Mouse (Mus musculus): ENCODE results near the gene Med13l. TPM values are rescaled to one million over a fixed set of nuclear protein-coding genes. Genes with fewer than 3 reads are reported as not detected.

Med13l gene
- polyA plus RNA-seq, 1 experiment, result 2.3 TPM

DNA sequence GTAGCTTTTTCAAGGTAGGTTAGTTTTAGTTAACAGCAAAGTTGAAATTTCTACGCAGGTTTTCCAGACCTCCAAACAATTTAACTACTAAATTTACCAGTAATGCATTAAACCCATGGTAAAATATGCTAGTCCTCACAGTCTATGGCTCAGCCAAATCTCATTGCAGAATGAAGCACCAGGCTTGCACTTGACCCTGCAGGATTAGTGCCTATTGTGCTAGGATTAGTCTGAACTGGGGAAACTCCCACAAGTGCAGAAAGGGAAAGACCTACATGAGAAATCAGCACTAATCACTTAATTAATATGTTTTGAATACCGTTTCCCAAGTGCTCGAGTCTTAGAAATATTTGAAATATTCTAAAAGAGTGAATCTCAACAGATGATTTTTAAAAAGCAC lies 40.0 kb upstream of the Med13l start:
- no peak overlapping the region for H3K4me3 ChIP-seq (replicated peaks)
- H3K36me3 ChIP-seq (ENCODE audit: control insufficient read depth), result no peaks in the 10 kb centered on the region
- peaks cover 8% of the 10 kb centered on the region for H3K4me1 ChIP-seq (ENCODE audit: control insufficient read depth)
- no peaks in the 10 kb centered on the region for H3K9me3 ChIP-seq (ENCODE audit: control insufficient read depth, low read length)
- peaks cover 96% of the 10 kb centered on the region for H3K27me3 ChIP-seq (ENCODE audit: control insufficient read depth)
- TF ChIP-seq GATA1 (IDR thresholded peaks at IDR 0.05; ENCODE audit: low read length) (no peak), TAL1 (IDR thresholded peaks at IDR 0.05; ENCODE audit: low read length) (no peak)

- peaks cover 93% of the 10 kb centered on the region for H3K27me3 ChIP-seq (ENCODE audit: control insufficient read depth)
- no peaks in the 10 kb centered on the region for H3K36me3 ChIP-seq (ENCODE audit: control insufficient read depth)
These were observed 36.1 kb upstream of the Med13l start for GRCm38 (mm10) chr5:118524400-118524799.

DNA sequence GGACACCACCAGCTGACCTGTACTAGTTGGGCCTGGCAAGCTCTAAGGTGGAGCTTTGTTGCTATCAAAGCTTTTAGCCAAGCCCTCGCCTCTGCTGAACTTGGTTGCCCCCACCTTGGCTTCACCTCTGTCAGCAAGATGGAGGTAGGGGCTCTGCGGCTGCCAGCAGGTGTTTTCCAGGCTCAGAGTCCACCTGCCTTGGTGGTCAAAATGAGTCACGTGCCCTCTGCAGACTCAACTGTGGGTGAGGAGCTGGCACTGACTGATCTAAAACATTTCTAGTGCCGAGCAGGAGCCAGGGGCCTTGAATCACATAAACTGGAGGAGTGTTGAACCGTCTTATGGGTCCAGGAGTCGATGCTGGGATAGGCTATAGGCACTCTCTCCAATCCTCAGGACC lies 34.8 kb upstream of the Med13l start:
- no peak overlapping the region for H3K4me3 ChIP-seq (replicated peaks)
- TF ChIP-seq GATA1 (IDR thresholded peaks at IDR 0.05; ENCODE audit: low read length) (no peak), TAL1 (IDR thresholded peaks at IDR 0.05; ENCODE audit: low read length) (no peak)
- H3K9me3 ChIP-seq (ENCODE audit: control insufficient read depth, low read length), result no peaks in the 10 kb centered on the region
- H3K27me3 ChIP-seq (ENCODE audit: control insufficient read depth), result peaks cover 96% of the 10 kb centered on the region
- no peaks in the 10 kb centered on the region for H3K36me3 ChIP-seq (ENCODE audit: control insufficient read depth)
- no peaks in the 10 kb centered on the region; the same call in 1 of the 2 replicates for H3K4me1 ChIP-seq (ENCODE audit: control insufficient read depth)

More at GRCm38 (mm10) chr5:118524400-118524799, 36.1 kb upstream of the Med13l start:
- no peak for TF ChIP-seq GATA1 (IDR thresholded peaks at IDR 0.05; ENCODE audit: low read length)
- TF ChIP-seq TAL1 (IDR thresholded peaks at IDR 0.05; ENCODE audit: low read length), result no peak
- no peaks in the 10 kb centered on the region for H3K9me3 ChIP-seq (ENCODE audit: control insufficient read depth, low read length)
- H3K4me3 ChIP-seq (replicated peaks), result no peak overlapping the region
- H3K4me1 ChIP-seq (ENCODE audit: control insufficient read depth), result peaks cover 2% of the 10 kb centered on the region

GRCm38 (mm10) chr5:118526504-118526903 lies 34.0 kb upstream of the Med13l start:
- H3K4me3 ChIP-seq (replicated peaks), result no peak overlapping the region
- peaks cover 96% of the 10 kb centered on the region for H3K27me3 ChIP-seq (ENCODE audit: control insufficient read depth)
- TF ChIP-seq TAL1 (IDR thresholded peaks at IDR 0.05; ENCODE audit: low read length) (no peak), GATA1 (IDR thresholded peaks at IDR 0.05; ENCODE audit: low read length) (no peak)
- peaks cover 1% of the 10 kb centered on the region; the same call in 1 of the 2 replicates for H3K4me1 ChIP-seq (ENCODE audit: control insufficient read depth)
- no peaks in the 10 kb centered on the region for H3K36me3 ChIP-seq (ENCODE audit: control insufficient read depth)
- H3K9me3 ChIP-seq (ENCODE audit: control insufficient read depth, low read length), result no peaks in the 10 kb centered on the region

GRCm38 (mm10) chr5:118529241-118529640 lies 31.2 kb upstream of the Med13l start:
- Histone ChIP-seq H3K4me1 (ENCODE audit: control insufficient read depth) (peaks cover 1% of the 10 kb centered on the region; the same call in 1 of the 2 replicates), H3K36me3 (ENCODE audit: control insufficient read depth) (no peaks in the 10 kb centered on the region), H3K9me3 (ENCODE audit: control insufficient read depth, low read length) (no peaks in the 10 kb centered on the region), H3K27me3 (ENCODE audit: control insufficient read depth) (peaks cover 96% of the 10 kb centered on the region), H3K4me3 (replicated peaks) (no peak overlapping the region)
- TF ChIP-seq TAL1 (IDR thresholded peaks at IDR 0.05; ENCODE audit: low read length) (no peak), GATA1 (IDR thresholded peaks at IDR 0.05; ENCODE audit: low read length) (no peak)

- no peaks in the 10 kb centered on the region for H3K9me3 ChIP-seq (ENCODE audit: control insufficient read depth, low read length)
- H3K4me3 ChIP-seq (replicated peaks), result no peak overlapping the region
- H3K36me3 ChIP-seq (ENCODE audit: control insufficient read depth), result no peaks in the 10 kb centered on the region
- peaks cover 95% of the 10 kb centered on the region for H3K27me3 ChIP-seq (ENCODE audit: control insufficient read depth)
- H3K4me1 ChIP-seq (ENCODE audit: control insufficient read depth), result peaks cover 1% of the 10 kb centered on the region; the same call in 1 of the 2 replicates
- TF ChIP-seq TAL1 (IDR thresholded peaks at IDR 0.05; ENCODE audit: low read length) (no peak), GATA1 (IDR thresholded peaks at IDR 0.05; ENCODE audit: low read length) (no peak)
These were observed 28.4 kb upstream of the Med13l start for GRCm38 (mm10) chr5:118532125-118532524.

DNA sequence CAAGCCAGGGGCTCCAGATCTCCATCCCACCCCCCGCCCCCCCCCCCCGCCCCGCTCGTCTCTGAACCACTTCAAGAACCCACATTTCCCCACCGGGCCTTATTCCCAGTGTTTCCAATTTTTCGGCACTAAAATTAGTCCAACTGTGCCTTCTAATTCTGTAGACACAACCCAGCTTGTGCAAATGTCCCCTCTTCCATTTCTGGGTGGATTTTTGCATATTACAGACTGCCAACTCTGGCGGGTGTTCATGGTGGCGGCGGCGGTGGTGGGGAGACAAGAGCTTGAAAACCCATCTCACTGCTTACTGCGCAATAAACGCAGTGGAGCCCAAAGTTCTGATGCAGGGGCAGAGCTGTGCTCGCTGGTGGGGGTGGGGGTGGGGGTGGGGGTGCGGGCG lies 27.8 kb upstream of the Med13l start:
- Histone ChIP-seq H3K4me1 (ENCODE audit: control insufficient read depth) (peaks cover 3% of the 10 kb centered on the region; the same call in 1 of the 2 replicates), H3K4me3 (replicated peaks) (no peak overlapping the region), H3K36me3 (ENCODE audit: control insufficient read depth) (no peaks in the 10 kb centered on the region), H3K27me3 (ENCODE audit: control insufficient read depth) (peaks cover 96% of the 10 kb centered on the region), H3K9me3 (ENCODE audit: control insufficient read depth, low read length) (no peaks in the 10 kb centered on the region)
- TF ChIP-seq TAL1 (IDR thresholded peaks at IDR 0.05; ENCODE audit: low read length) (no peak), GATA1 (IDR thresholded peaks at IDR 0.05; ENCODE audit: low read length) (no peak)

DNA sequence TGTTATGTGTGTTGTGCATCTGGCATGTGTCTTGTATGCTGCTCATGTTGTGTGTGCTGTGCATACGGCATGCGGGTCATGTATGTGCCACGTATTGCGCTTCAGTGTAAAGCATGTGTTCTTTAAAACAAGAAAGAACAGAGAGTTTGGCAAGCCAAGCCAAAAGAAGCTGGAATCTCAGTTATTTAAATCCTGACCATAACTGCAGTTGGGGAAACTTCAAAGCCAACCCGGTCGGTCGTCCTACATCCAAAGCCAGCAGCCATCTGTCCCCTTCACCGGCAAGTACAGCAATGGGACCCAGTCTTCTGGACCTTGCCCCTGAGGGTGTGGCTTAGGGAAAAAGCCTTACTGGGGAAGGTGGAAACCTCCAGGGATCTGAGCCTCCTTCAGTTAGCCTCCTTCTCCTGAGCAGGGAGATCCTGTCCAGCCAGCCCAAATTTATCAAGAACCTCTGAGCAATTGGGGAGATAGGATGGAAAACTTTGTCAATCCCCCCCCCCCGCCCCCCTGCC lies 26.0 kb upstream of the Med13l start:
- TF ChIP-seq GATA1 (IDR thresholded peaks at IDR 0.05; ENCODE audit: low read length) (no peak), TAL1 (IDR thresholded peaks at IDR 0.05; ENCODE audit: low read length) (no peak)
- H3K27me3 ChIP-seq (ENCODE audit: control insufficient read depth), result peaks cover 98% of the 10 kb centered on the region
- H3K4me3 ChIP-seq (replicated peaks), result no peak overlapping the region
- peaks cover 3% of the 10 kb centered on the region; the same call in 1 of the 2 replicates for H3K4me1 ChIP-seq (ENCODE audit: control insufficient read depth)
- H3K36me3 ChIP-seq (ENCODE audit: control insufficient read depth), result no peaks in the 10 kb centered on the region
- H3K9me3 ChIP-seq (ENCODE audit: control insufficient read depth, low read length), result no peaks in the 10 kb centered on the region

- H3K4me3 ChIP-seq (replicated peaks), result no peak overlapping the region
- H3K4me1 ChIP-seq (ENCODE audit: control insufficient read depth), result peaks cover 3% of the 10 kb centered on the region; the same call in 1 of the 2 replicates
- H3K27me3 ChIP-seq (ENCODE audit: control insufficient read depth), result peaks cover 98% of the 10 kb centered on the region
- no peak for TF ChIP-seq TAL1 (IDR thresholded peaks at IDR 0.05; ENCODE audit: low read length)
- TF ChIP-seq GATA1 (IDR thresholded peaks at IDR 0.05; ENCODE audit: low read length), result no peak
- no peaks in the 10 kb centered on the region for H3K9me3 ChIP-seq (ENCODE audit: control insufficient read depth, low read length)
- no peaks in the 10 kb centered on the region for H3K36me3 ChIP-seq (ENCODE audit: control insufficient read depth)
These were observed 25.3 kb upstream of the Med13l start for GRCm38 (mm10) chr5:118535130-118535529.

GRCm38 (mm10) chr5:118538487-118538886 lies 22.0 kb upstream of the Med13l start:
- Histone ChIP-seq H3K4me1 (ENCODE audit: control insufficient read depth) (peaks cover 2% of the 10 kb centered on the region; the same call in 1 of the 2 replicates), H3K36me3 (ENCODE audit: control insufficient read depth) (no peaks in the 10 kb centered on the region), H3K4me3 (replicated peaks) (no peak overlapping the region), H3K27me3 (ENCODE audit: control insufficient read depth) (peaks cover 94% of the 10 kb centered on the region), H3K9me3 (ENCODE audit: control insufficient read depth, low read length) (no peaks in the 10 kb centered on the region; the same call in 1 of the 2 replicates)
- TF ChIP-seq GATA1 (IDR thresholded peaks at IDR 0.05; ENCODE audit: low read length), result no peak

All from erythroblast, embryonic 14.5 days (primary cell).